Mouse (Mus musculus) liver, embryonic 16.5 days (tissue): ENCODE data around the gene Sugt1. TPM values are rescaled to one million over a fixed set of nuclear protein-coding genes. Genes with fewer than 3 reads are reported as not detected.

Source experiments
- ATAC-seq: fragments of 200-750 bp; cut with Nextera tagmentation; 2 replicates; pipeline ENCODE4 v1.8.0; 2017; ENCODE audit warnings: low read depth, mild to moderate bottlenecking, moderate number of reproducible peaks, moderate library complexity
- H3K27ac ChIP-seq: fragments of 300-500 bp; sonication (generic); 2 replicates; pipeline ENCODE4 v1.5.1; 2014; ENCODE audit warnings: mild to moderate bottlenecking, low read length
- H3K27me3 ChIP-seq: fragments of 300-500 bp; sonication (generic); 2 replicates; pipeline ENCODE4 v1.6.1; 2014; ENCODE audit warnings: low read depth, low read length, mixed read lengths; ENCODE audit not compliant: control insufficient read depth, insufficient read depth
- H3K36me3 ChIP-seq: fragments of 300-500 bp; sonication (generic); 2 replicates; pipeline ENCODE4 v1.6.1; 2014; ENCODE audit warnings: mild to moderate bottlenecking; ENCODE audit not compliant: control insufficient read depth, insufficient read depth
- H3K4me1 ChIP-seq: fragments of 300-500 bp; sonication (generic); 2 replicates; pipeline ENCODE4 v1.6.1; 2014; ENCODE audit warnings: low read depth, low read length, mixed read lengths; ENCODE audit not compliant: control insufficient read depth
- H3K4me2 ChIP-seq: fragments of 300-500 bp; sonication (generic); 2 replicates; pipeline ENCODE4 v1.6.1; 2014; ENCODE audit warnings: low read depth, low read length, mixed read lengths
- H3K4me3 ChIP-seq: fragments of 300-500 bp; sonication (generic); 2 replicates; pipeline ENCODE4 v1.5.1; 2014; ENCODE audit warnings: low read depth, mild to moderate bottlenecking, low read length
- H3K9ac ChIP-seq: fragments of 300-500 bp; sonication (generic); 2 replicates; pipeline ENCODE4 v1.6.1; 2014; ENCODE audit warnings: low read depth, low read length
- H3K9me3 ChIP-seq: fragments of 300-500 bp; sonication (generic); replicated peaks from 2 replicates; pipeline ENCODE4 v1.6.1; 2016; ENCODE audit warnings: low read length; ENCODE audit not compliant: control insufficient read depth
- WGBS: fragments of 180-500 bp; shearing (Covaris S2); extraction: QIAGEN DNeasy Blood & Tissue Kit; methylation state at CpG from one replicate; pipeline ENCODE4 v1.1.7; 2014; ENCODE audit not compliant: insufficient replicate concordance; 5-methylcytosine and 5-hydroxymethylcytosine counted together
- polyA plus RNA-seq: library from polyadenylated mRNA; unstranded; fragments of >200 nt; fragmentation: Nextera tagmentation; extraction: Ambion mirVana; gene quantifications from 2 replicates; pipeline ENCODE4 v1.2.1, GENCODE M21; 2015

Sugt1 gene
- polyA plus RNA-seq, 1 experiment from 2014 or later: 30.5 TPM

- H3K4me3 ChIP-seq: no peak overlapping the region
- H3K4me2 ChIP-seq: no peak overlapping the region
- 83% methylated on average over 13 of the region's 13 CpGs for WGBS
- H3K4me1 ChIP-seq: no peaks in the 10 kb centered on the region
- H3K36me3 ChIP-seq: peaks cover 33% of the 10 kb centered on the region
- H3K27me3 ChIP-seq: no peaks in the 10 kb centered on the region
- no peak overlapping the region for H3K9ac ChIP-seq
- no peaks in the 10 kb centered on the region for H3K9me3 ChIP-seq
- ATAC-seq: no peak
- no peak overlapping the region for H3K27ac ChIP-seq
Observed at GRCm38 (mm10) chr14:79573482-79574191, 13.9 kb upstream of the Sugt1 start.

GRCm38 (mm10) chr14:79574361-79574760 is 13.1 kb upstream of the Sugt1 start:
- H3K4me2 ChIP-seq: no peak overlapping the region
- no peak overlapping the region for H3K27ac ChIP-seq
- ATAC-seq: no peak
- no peak overlapping the region for H3K9ac ChIP-seq
- H3K9me3 ChIP-seq: no peaks in the 10 kb centered on the region
- peaks cover 32% of the 10 kb centered on the region for H3K36me3 ChIP-seq
- no peaks in the 10 kb centered on the region for H3K27me3 ChIP-seq
- H3K4me3 ChIP-seq: no peak overlapping the region
- 89% methylated on average over 1 of the region's 1 CpGs for WGBS
- no peaks in the 10 kb centered on the region for H3K4me1 ChIP-seq

- Histone ChIP-seq H3K9ac (no peak overlapping the region), H3K4me2 (no peak overlapping the region), H3K9me3 (no peaks in the 10 kb centered on the region), H3K36me3 (peaks cover 8% of the 10 kb centered on the region), H3K4me3 (no peak overlapping the region), H3K27ac (no peak overlapping the region), H3K4me1 (peaks cover 14% of the 10 kb centered on the region), H3K27me3 (no peaks in the 10 kb centered on the region)
- no peak for ATAC-seq
- 81% methylated on average over 5 of the region's 5 CpGs for WGBS
Observed at GRCm38 (mm10) chr14:79583526-79584245, 3.8 kb upstream of the Sugt1 start.

DNA sequence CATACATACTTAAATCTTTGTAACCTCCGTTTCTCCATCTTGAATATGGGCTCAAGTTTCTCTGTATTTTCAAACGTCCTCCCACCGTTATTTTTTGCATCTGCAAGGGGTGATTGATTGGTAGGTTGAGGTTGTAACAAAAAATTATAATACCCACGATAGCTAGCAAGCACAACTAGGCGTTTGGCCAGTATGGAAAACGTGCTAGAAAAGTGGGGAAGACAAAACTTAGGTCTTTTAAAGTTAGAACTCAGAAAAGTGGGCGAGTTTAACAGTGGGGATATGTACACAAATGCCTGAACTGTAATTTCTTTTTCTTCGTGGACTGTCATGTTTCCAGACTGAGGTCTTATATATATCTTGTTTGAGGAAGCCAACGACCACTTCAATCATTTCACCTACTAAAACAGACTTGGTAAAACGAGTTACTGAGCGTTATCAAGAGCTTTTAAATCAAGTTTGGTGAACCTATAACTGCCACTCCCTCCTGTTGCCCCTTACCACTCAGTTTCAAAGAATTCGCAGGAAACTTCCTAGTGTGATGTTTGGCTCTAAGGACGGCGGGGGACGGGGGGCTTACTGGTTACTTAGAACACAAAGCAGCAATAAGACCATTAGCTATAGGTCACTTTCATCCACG is 872 bp upstream of the Sugt1 start:
- no peaks in the 10 kb centered on the region for H3K27me3 ChIP-seq
- peak overlapping the region; percentile 93 for H3K4me2 ChIP-seq
- WGBS: 23% methylated on average over 16 of the region's 16 CpGs
- no peak for ATAC-seq
- H3K4me1 ChIP-seq: peaks cover 16% of the 10 kb centered on the region
- H3K27ac ChIP-seq: peak overlapping the region; percentile 95
- peak overlapping the region; percentile 89 for H3K9ac ChIP-seq
- peak overlapping the region; percentile 90 for H3K4me3 ChIP-seq
- no peaks in the 10 kb centered on the region for H3K9me3 ChIP-seq
- H3K36me3 ChIP-seq: no peaks in the 10 kb centered on the region; the same call in 1 of the 2 replicates

GRCm38 (mm10) chr14:79587852-79588229 is 350 bp downstream of the Sugt1 start:
- 1% methylated on average over 9 of the region's 9 CpGs for WGBS

DNA sequence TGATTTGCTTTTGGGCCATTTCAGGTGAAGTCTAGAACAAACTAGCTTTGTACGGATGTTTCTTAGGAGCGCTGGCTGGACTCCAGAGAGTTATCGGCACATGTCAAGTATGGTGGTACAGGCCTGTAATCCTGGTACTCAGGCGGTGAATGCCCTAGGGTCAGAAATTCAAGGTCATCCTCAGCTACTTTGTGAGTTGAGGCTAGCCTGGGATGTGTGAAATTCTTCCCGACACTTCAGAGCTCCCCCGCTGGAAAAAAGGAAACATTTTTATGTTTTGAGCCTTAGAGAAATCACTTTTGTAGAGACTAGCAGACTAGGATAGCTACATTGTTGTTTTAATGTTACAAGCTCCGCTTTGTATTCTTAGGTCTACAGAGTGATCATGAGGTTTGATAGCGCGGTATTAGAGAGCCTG is 1.1 kb downstream of the Sugt1 start:
- WGBS: 80% methylated on average over 9 of the region's 9 CpGs
- ATAC-seq: no peak
- peak overlapping the region; percentile 90 for H3K4me3 ChIP-seq
- peak overlapping the region; percentile 95 for H3K4me2 ChIP-seq
- no peaks in the 10 kb centered on the region for H3K36me3 ChIP-seq
- H3K4me1 ChIP-seq: peaks cover 16% of the 10 kb centered on the region
- no peaks in the 10 kb centered on the region for H3K9me3 ChIP-seq
- H3K27me3 ChIP-seq: no peaks in the 10 kb centered on the region
- H3K9ac ChIP-seq: peak overlapping the region; percentile 47
- no peak overlapping the region for H3K27ac ChIP-seq

More at GRCm38 (mm10) chr14:79587852-79588229, 350 bp downstream of the Sugt1 start:
- Histone ChIP-seq H3K9ac (peak overlapping the region; percentile 80), H3K4me2 (peak overlapping the region; percentile 95), H3K27ac (peak overlapping the region; percentile 95), H3K27me3 (no peaks in the 10 kb centered on the region), H3K4me1 (peaks cover 16% of the 10 kb centered on the region), H3K9me3 (no peaks in the 10 kb centered on the region), H3K4me3 (peak overlapping the region; percentile 90), H3K36me3 (no peaks in the 10 kb centered on the region; the same call in 1 of the 2 replicates)
- 0 out of 2 replicates have a peak, but pooled peaks have one; percentile 1 for ATAC-seq

GRCm38 (mm10) chr14:79589401-79589800 is 1.9 kb downstream of the Sugt1 start:
- Histone ChIP-seq H3K4me1 (peaks cover 16% of the 10 kb centered on the region), H3K4me3 (no peak overlapping the region), H3K36me3 (no peaks in the 10 kb centered on the region), H3K9ac (no peak overlapping the region), H3K27me3 (no peaks in the 10 kb centered on the region), H3K27ac (no peak overlapping the region), H3K9me3 (no peaks in the 10 kb centered on the region), H3K4me2 (no peak overlapping the region)
- 83% methylated on average over 6 of the region's 6 CpGs for WGBS
- no peak for ATAC-seq

GRCm38 (mm10) chr14:79590916-79591315 is 3.4 kb downstream of the Sugt1 start:
- H3K4me1 ChIP-seq: peaks cover 16% of the 10 kb centered on the region
- no peaks in the 10 kb centered on the region for H3K9me3 ChIP-seq
- no peaks in the 10 kb centered on the region for H3K27me3 ChIP-seq
- H3K4me3 ChIP-seq: no peak overlapping the region
- H3K9ac ChIP-seq: no peak overlapping the region
- no peak for ATAC-seq
- no peak overlapping the region for H3K27ac ChIP-seq
- H3K36me3 ChIP-seq: no peaks in the 10 kb centered on the region
- 82% methylated on average over 8 of the region's 8 CpGs for WGBS
- no peak overlapping the region for H3K4me2 ChIP-seq

- WGBS: 76% methylated on average over 2 of the region's 2 CpGs
Observed at GRCm38 (mm10) chr14:79591611-79592010, 4.1 kb downstream of the Sugt1 start.

More at GRCm38 (mm10) chr14:79591611-79592010, 4.1 kb downstream of the Sugt1 start:
- H3K9me3 ChIP-seq: no peaks in the 10 kb centered on the region
- no peaks in the 10 kb centered on the region for H3K36me3 ChIP-seq
- no peak overlapping the region for H3K4me2 ChIP-seq
- peaks cover 10% of the 10 kb centered on the region for H3K4me1 ChIP-seq
- no peak overlapping the region for H3K9ac ChIP-seq
- no peak for ATAC-seq
- H3K27ac ChIP-seq: no peak overlapping the region
- H3K4me3 ChIP-seq: no peak overlapping the region
- no peaks in the 10 kb centered on the region for H3K27me3 ChIP-seq
